Mouse (Mus musculus) kidney, adult 9 months (tissue): ENCODE results near the gene P2rx7.

Experiments
- DNase-seq: peaks from one replicate; pipeline ENCODE4 v3.0.0; 2022

The P2rx7 gene

DNA sequence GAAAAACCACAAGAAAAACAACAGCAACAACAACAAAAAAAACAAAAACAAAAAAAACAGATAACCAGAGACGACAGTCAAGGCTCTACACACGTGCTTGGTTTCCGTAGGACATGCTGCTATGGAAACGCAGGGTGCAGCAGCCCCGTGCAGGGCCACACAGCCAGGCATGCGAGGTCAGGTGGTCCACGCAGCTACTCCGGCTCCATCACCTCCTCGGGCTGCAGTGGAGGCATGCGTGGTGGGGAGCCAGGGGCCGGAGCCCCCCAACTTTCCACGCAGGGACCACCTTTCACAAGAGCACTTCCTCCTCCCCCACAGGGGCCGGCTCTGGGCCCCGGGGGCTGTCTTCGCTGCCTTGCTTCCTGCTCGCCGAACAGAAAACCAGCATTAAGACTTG lies 90.2 kb downstream of the P2rx7 start:
- DNase-seq: no peak

GRCm38 (mm10) chr5:122735853-122736252 lies 92.1 kb downstream of the P2rx7 start:
- no peak for DNase-seq

GRCm38 (mm10) chr5:122736761-122737160 lies 93.0 kb downstream of the P2rx7 start:
- DNase-seq: no peak
